Mouse (Mus musculus): ENCODE results near the gene Ccdc88c.

- TF ChIP-seq CTCF (IDR thresholded peaks at IDR 0.05; ENCODE audit: low read depth) (no peak), EP300 (optimal IDR thresholded peaks at IDR 0.05) (no peak)
These were observed 6.5 kb downstream of the Ccdc88c start for GRCm38 (mm10) chr12:101022353-101022752.

Data from stomach, postnatal 0 days (tissue).